Mouse (Mus musculus) kidney, adult 2 months (tissue): Measurements from ENCODE around the gene Gm20716.

Experiments
- CTCF ChIP-seq: fragments of 200-500 bp; conservative IDR thresholded peaks from 2 replicates; pipeline ENCODE4 v1.5.1; 2011; ENCODE audit warnings: low read depth, mild to moderate bottlenecking, control low read depth, low read length, moderate library complexity, mixed read lengths; ENCODE audit not compliant: insufficient read depth, insufficient read length
- POLR2A ChIP-seq: fragments of 200-500 bp; IDR thresholded peaks from one replicate; pipeline ENCODE4 v1.6.1; 2011; ENCODE audit warnings: low read depth, low read length, control low read depth

GRCm38 (mm10) chr2:168223326-168223725 lies 6.8 kb downstream of the Gm20716 start:
- TF ChIP-seq CTCF: no peak
- TF ChIP-seq POLR2A: no peak
